Mouse (Mus musculus) spleen, adult 18-20 months (tissue): ENCODE results near the gene Slc44a3.

Source experiments
- DNase-seq, 2 experiments: peaks; one replicate each; pipeline ENCODE4 v3.0.0; 2022; ENCODE audit warnings: mixed read lengths in 2 of 2

The Slc44a3 gene

GRCm38 (mm10) chr3:121451404-121451803, 80.8 kb downstream of the Slc44a3 start:
- DNase-seq, result no peak

GRCm38 (mm10) chr3:121449527-121449926, 82.7 kb downstream of the Slc44a3 start:
- DNase-seq, result no peak

- no peak for DNase-seq
Measured at GRCm38 (mm10) chr3:121448606-121449005, 83.6 kb downstream of the Slc44a3 start.

GRCm38 (mm10) chr3:121448029-121448468, 84.2 kb downstream of the Slc44a3 start:
- DNase-seq, result no peak

GRCm38 (mm10) chr3:121446454-121446853, 85.8 kb downstream of the Slc44a3 start:
- no peak for DNase-seq

GRCm38 (mm10) chr3:121444414-121444813, 87.8 kb downstream of the Slc44a3 start:
- no peak for DNase-seq

- no peak for DNase-seq
Measured at GRCm38 (mm10) chr3:121443861-121444271, 88.3 kb downstream of the Slc44a3 start.

- no peak for DNase-seq
Measured at GRCm38 (mm10) chr3:121442288-121442687, 89.9 kb downstream of the Slc44a3 start.

GRCm38 (mm10) chr3:121441504-121441903, 90.7 kb downstream of the Slc44a3 start:
- no peak for DNase-seq

- no peak for DNase-seq
Measured at GRCm38 (mm10) chr3:121439623-121440161, 92.5 kb downstream of the Slc44a3 start.

- no peak for DNase-seq
Measured at GRCm38 (mm10) chr3:121437996-121438395, 94.2 kb downstream of the Slc44a3 start.

- DNase-seq, result no peak
Measured at GRCm38 (mm10) chr3:121437070-121437469, 95.1 kb downstream of the Slc44a3 start.

- no peak for DNase-seq
Measured at GRCm38 (mm10) chr3:121435296-121435695, 96.9 kb downstream of the Slc44a3 start.

- DNase-seq, result no peak
Measured at GRCm38 (mm10) chr3:121433968-121434533, 98.2 kb downstream of the Slc44a3 start.

- DNase-seq, result no peak
Measured at GRCm38 (mm10) chr3:121433359-121433758, 98.8 kb downstream of the Slc44a3 start.

- no peak for DNase-seq
Measured at GRCm38 (mm10) chr3:121430289-121430936, 101.8 kb downstream of the Slc44a3 start.

GRCm38 (mm10) chr3:121429469-121429868, 102.7 kb downstream of the Slc44a3 start:
- DNase-seq, result no peak

- DNase-seq, result no peak
Measured at GRCm38 (mm10) chr3:121428696-121429259, 103.4 kb downstream of the Slc44a3 start.

GRCm38 (mm10) chr3:121428230-121428629, 104.0 kb downstream of the Slc44a3 start:
- peak; percentile 16 to 20 for DNase-seq

GRCm38 (mm10) chr3:121427520-121427908, 104.7 kb downstream of the Slc44a3 start:
- peak; percentile 15 to 16 for DNase-seq

GRCm38 (mm10) chr3:121426621-121427519, 105.3 kb downstream of the Slc44a3 start:
- peak; percentile 70 to 83 for DNase-seq

GRCm38 (mm10) chr3:121425861-121426620, 106.2 kb downstream of the Slc44a3 start, which contains the start of gene Cnn3:
Cnn3 (plus strand) TSS chr3:121426497.
- peak; percentile 80 to 84 for DNase-seq
